Mouse (Mus musculus): ENCODE results near the gene Tmc7. TPM values are rescaled to one million over a fixed set of nuclear protein-coding genes. Genes with fewer than 3 reads are reported as not detected.

Gene Tmc7
- total RNA-seq (2021): 10 to 100 TPM in 1 of 2 experiments, 1 to 10 TPM in 1; 8.1 to 15.6 TPM
- long read RNA-seq, experiment 1, full-length matches to known transcripts: 17 of 21 reads
- long read RNA-seq, experiment 1, partial matches to known transcripts: 3 of 21 reads
- long read RNA-seq, experiment 1, other reads (novel, unspliced or antisense): 1 of 21 reads
- long read RNA-seq, experiment 2, full-length matches to known transcripts: 9 of 13 reads
- long read RNA-seq, experiment 2, partial matches to known transcripts: 0 of 13 reads
- long read RNA-seq, experiment 2, other reads (novel, unspliced or antisense): 4 of 13 reads

GRCm38 (mm10) chr7:118584257-118584907 lies at the start of gene Tmc7:
TSS of gene Tmc7 (minus strand) at chr7:118584736.
- DNase-seq: peak; percentile 87
- intact Hi-C loops (cut with DNase I): loop anchor here (2.0 kb wide), 1 partner anchor 52 kb away; the partner anchor contains the start of gene Coq7
- peak; percentile 28; the same call in 1 of the 2 replicates for TF ChIP-seq CTCF (IDR thresholded peaks at IDR 0.05)
- Histone ChIP-seq H3K4me3 (peak within 1 kb of the TSS; percentile 91), H3K27ac (peak within 1 kb of the TSS; percentile 92)

- Histone ChIP-seq H3K4me3 (no peak overlapping the region), H3K27ac (no peak overlapping the region)
- intact Hi-C loops (cut with DNase I): no loop called here
- DNase-seq: no peak
- TF ChIP-seq CTCF (IDR thresholded peaks at IDR 0.05): no peak
These were observed 49.4 kb upstream of the Tmc7 start for GRCm38 (mm10) chr7:118633951-118634350.

DNA sequence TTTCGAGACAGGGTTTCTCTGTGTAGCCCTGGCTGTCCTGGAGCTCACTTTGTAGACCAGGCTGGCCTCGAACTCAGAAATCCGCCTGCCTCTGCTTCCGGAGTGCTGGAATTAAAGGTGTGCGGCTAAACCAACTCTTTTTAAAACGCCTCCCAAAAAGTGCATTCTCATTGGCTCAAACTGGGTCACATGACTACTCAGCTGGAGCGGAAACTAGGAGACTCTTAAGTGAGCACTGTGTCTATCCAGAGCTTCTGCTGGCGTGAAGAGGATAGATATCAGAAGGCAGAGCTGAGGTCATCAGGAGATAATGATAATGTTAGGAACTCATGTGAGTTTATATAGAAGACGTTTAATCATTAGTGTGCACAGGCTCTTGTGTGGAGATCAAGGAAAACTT lies 48.6 kb upstream of the Tmc7 start:
- Histone ChIP-seq H3K27ac (no peak overlapping the region), H3K4me3 (no peak overlapping the region)
- TF ChIP-seq CTCF (IDR thresholded peaks at IDR 0.05): no peak
- DNase-seq: no peak
- intact Hi-C loops (cut with DNase I): no loop called here

DNA sequence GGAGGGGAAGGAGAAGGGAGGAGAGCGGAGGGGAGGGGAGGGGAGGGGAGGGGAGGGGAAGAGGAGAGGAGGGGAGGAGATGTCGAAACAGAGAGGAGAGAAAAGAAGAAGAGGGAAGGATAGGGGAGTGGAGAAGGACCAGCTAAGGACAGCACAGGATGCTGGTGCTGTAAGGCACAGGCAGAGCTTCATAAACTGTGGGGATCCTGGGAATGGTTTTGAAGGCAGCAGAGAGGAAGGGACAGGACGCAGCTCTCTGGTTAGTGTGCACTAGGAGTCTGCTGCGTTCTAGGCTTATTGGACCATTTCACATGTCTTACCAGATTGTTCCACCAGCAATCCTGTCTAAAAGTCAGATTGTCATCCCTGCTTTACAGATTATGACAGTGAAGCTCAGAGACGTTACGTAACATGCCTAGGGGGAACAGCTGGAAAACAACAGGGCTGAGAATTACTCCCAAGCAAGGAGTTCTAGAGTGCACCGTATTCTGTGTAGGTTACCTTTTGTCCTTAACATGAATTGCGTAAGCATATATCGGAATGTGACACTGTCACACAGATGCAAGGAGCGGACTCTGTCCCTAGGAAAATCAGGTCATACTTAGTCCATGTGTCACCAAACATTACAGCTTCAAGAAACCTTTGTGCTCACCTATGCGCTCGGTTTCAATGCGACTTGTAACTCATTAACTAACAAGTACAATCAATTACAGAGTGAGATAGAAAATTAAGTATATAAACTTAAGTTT lies 43.2 kb upstream of the Tmc7 start:
- intact Hi-C loops (cut with DNase I): no loop called here
- TF ChIP-seq CTCF (IDR thresholded peaks at IDR 0.05): no peak
- Histone ChIP-seq H3K4me3 (no peak overlapping the region), H3K27ac (no peak overlapping the region)
- no peak for DNase-seq

DNA sequence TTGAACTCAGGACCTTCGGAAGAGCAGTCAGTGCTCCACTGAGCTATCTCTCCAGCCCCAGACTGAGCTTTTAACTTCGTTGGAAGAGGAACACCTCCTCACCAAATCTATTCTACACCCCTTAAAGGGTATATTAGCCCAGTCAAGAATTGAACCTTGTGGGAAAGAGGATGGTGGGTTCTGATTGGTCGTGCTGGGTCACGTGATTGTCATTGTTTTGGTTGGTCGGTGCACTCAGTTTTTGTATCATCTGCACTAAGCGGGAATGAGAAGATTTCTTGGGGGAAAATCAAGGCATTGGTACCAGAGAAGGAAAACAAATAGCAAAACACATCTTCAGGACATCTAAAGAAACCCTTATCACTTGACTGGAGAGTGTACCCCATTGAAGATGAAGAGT lies 36.6 kb upstream of the Tmc7 start:
- Histone ChIP-seq H3K4me3 (no peak overlapping the region), H3K27ac (no peak overlapping the region)
- no peak for DNase-seq
- TF ChIP-seq CTCF (IDR thresholded peaks at IDR 0.05): no peak
- intact Hi-C loops (cut with DNase I): no loop called here

DNA sequence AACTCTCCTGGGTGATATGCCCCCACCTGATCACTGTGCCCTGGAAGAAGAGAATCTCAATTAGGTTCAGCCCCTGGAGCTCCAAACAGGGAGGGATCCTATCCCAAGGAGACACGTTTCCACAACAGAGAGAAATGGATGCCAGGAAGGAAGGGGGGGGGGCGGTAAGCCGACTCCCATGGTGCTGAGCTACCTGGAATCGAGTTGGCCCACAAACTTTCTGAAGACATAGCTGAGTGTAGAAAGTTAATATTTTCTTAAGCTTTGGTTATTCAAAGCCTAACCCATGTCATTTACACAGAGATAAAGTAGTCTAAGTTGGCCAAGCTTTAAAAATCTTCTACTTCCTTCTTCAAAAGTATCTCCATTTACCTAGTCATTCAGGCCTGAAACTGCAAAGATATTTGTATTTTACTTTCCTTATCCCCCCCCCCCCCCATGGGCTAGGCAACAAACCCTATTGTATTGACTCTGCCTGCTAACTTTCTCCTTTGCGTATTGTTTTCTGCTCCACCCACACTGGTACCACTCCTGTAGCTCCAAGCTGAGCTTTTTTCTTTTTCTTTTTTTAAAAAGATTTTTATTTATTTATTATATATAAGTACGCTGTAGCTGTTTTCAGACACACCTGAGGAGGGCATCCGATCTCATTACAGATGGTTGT lies 35.8 kb upstream of the Tmc7 start:
- DNase-seq: no peak
- TF ChIP-seq CTCF (IDR thresholded peaks at IDR 0.05): no peak
- intact Hi-C loops (cut with DNase I): no loop called here
- H3K4me3 ChIP-seq: no peak overlapping the region
- no peak overlapping the region for H3K27ac ChIP-seq

DNA sequence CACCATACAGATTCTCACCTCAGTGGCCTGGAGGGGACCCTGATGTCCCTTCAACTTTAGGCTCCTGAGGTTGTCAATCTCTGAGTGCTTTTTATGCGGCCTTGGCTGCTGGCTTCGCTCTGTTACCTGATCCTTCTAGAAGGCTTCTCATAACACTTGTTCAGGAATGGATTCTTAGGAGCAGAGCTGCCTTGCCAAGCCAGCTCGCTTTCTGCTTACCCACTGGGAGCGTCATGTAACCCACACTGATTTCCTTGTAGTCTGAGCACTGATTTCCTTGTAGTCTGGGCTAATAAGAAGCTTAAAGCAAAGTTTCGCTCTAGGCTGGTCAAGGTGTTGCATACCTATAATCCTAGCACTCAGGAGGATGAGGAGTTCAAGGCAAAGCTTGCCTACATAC lies 33.6 kb upstream of the Tmc7 start:
- no peak overlapping the region for H3K4me3 ChIP-seq
- peak; percentile 69 for DNase-seq
- no peak for TF ChIP-seq CTCF (IDR thresholded peaks at IDR 0.05)

DNA sequence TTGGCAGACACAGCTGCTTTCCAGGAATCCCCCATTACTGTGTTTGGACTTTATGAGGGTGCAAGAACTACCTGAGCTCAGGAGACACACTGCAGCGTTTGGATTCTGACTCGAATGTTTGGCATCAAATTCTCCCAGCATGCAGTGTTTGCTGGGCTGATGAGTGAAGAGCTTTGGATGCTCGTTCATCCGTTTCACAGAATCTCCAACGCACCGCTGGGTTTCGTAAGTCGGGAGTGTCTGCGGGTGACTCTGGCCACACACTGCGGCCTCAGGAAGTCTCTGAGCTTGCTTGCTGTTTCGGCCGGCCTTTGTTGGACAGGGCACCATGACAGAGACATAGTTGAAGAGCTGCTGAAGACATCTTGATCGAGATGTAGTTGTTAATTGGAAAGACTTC lies 29.5 kb upstream of the Tmc7 start:
- no peak for TF ChIP-seq CTCF (IDR thresholded peaks at IDR 0.05)
- intact Hi-C loops (cut with DNase I): no loop called here
- no peak for DNase-seq
- Histone ChIP-seq H3K4me3 (no peak overlapping the region), H3K27ac (no peak overlapping the region)

More for the DNA sequence above, 33.6 kb upstream of the Tmc7 start:
- intact Hi-C loops (cut with DNase I): no loop called here
- H3K27ac ChIP-seq: peak overlapping the region; percentile 8

DNA sequence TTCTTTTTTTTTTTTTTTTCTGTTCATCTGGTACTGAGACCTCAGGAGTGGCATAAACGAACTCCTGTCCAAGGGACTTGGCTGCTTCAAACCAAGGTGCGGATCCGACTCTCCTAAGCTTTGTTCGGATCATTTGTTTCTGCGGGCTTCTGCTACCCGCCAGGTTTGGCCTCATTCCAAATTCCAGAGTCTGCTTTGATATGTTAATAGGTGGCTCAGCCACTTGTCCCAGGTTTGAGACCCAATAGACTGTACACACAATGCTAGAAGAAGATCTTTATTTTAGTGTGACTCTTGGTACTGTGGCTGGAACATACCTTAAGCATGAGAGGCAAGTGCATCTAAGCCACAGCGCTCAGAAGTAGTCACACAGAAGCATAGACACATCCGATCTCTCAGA lies 27.4 kb upstream of the Tmc7 start:
- intact Hi-C loops (cut with DNase I): no loop called here
- no peak for TF ChIP-seq CTCF (IDR thresholded peaks at IDR 0.05)
- no peak overlapping the region for H3K27ac ChIP-seq
- H3K4me3 ChIP-seq: no peak overlapping the region
- no peak for DNase-seq

DNA sequence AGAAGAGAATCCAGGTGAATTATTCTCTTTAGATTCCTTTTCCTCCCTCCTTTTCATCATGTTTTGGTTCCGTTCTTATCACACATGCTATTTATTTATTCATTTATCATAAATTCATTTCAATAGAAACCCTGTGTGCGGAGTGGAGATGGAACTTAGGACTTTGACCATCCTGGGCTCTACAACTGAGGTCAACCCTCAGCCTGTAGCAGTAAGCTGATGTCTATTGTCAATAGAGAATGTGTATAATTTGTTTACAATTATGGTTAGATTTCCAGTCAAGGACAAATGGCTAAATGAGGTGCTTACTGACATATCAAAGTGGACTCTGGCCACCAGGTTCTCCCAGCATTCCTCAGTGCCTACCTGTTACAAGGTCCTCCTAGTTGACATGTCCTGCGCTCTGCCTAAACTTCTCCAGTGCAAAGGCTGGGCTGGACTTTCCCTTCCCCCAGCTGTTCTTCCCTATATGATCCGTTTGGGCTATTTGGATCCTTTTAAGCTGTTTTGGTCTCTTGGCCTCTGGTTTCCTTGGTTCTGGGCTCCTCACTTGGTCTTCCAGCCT lies 26.7 kb upstream of the Tmc7 start:
- Histone ChIP-seq H3K27ac (no peak overlapping the region), H3K4me3 (no peak overlapping the region)
- no peak for DNase-seq
- intact Hi-C loops (cut with DNase I): no loop called here
- TF ChIP-seq CTCF (IDR thresholded peaks at IDR 0.05): no peak

- H3K27ac ChIP-seq: no peak overlapping the region
- TF ChIP-seq CTCF (IDR thresholded peaks at IDR 0.05): no peak
- H3K4me3 ChIP-seq: no peak overlapping the region
- intact Hi-C loops (cut with DNase I): no loop called here
- no peak for DNase-seq
These were observed 26.2 kb upstream of the Tmc7 start for GRCm38 (mm10) chr7:118610721-118611120.

- H3K4me3 ChIP-seq: no peak overlapping the region
- DNase-seq: no peak
- TF ChIP-seq CTCF (IDR thresholded peaks at IDR 0.05): no peak
- no peak overlapping the region for H3K27ac ChIP-seq
- intact Hi-C loops (cut with DNase I): no loop called here
These were observed 25.3 kb upstream of the Tmc7 start for GRCm38 (mm10) chr7:118609815-118610214.

All from gastrocnemius, adult 2 months (tissue).